Mouse (Mus musculus) cerebellum, adult 2 months (tissue): ENCODE data around the gene Rfx8. TPM values are rescaled to one million over a fixed set of nuclear protein-coding genes. Genes with fewer than 3 reads are reported as not detected.
A peak's percentile ranks its signal among the peaks of the same experiment; 100 is the strongest.

ENCODE experiments used
- DNase-seq, 2 experiments: peaks; one replicate each; pipeline ENCODE4 v3.0.0; 2021
- H3K27ac ChIP-seq: fragments of 200-500 bp; 2 replicates; pipeline ENCODE4 v1.5.1; 2012; ENCODE audit warnings: low read length, control low read depth, inconsistent platforms; ENCODE audit not compliant: insufficient read depth
- H3K27me3 ChIP-seq: fragments of 200-500 bp; 2 replicates; pipeline ENCODE4 v1.6.1; 2012; ENCODE audit warnings: inconsistent platforms, mild to moderate bottlenecking, low read length, moderate library complexity; ENCODE audit not compliant: control insufficient read depth, insufficient read depth
- H3K4me1 ChIP-seq: fragments of 200-500 bp; 2 replicates; pipeline ENCODE4 v1.6.1; 2011; ENCODE audit warnings: low read length; ENCODE audit not compliant: control insufficient read depth, insufficient read depth
- H3K4me3 ChIP-seq: fragments of 200-500 bp; replicated peaks from 2 replicates; pipeline ENCODE3; 2011; ENCODE audit warnings: mild to moderate bottlenecking, low read depth, low read length, control low read depth; ENCODE audit not compliant: insufficient read depth
- CTCF ChIP-seq: fragments of 200-500 bp; IDR thresholded peaks from 2 replicates; pipeline ENCODE4 v1.5.1; 2011; ENCODE audit warnings: low read depth, mild to moderate bottlenecking, control low read depth, low read length, moderate library complexity, borderline replicate concordance; ENCODE audit not compliant: insufficient read depth
- POLR2A ChIP-seq: fragments of 200-500 bp; IDR thresholded peaks from 2 replicates; pipeline ENCODE4 v1.6.1; 2011; ENCODE audit warnings: low read length, control low read depth, borderline replicate concordance; ENCODE audit not compliant: insufficient read depth
- WGBS: fragments of 180-500 bp; shearing (Covaris S2); methylation state at CpG from one replicate; pipeline ENCODE4 v1.1.7; 2018; 5-methylcytosine and 5-hydroxymethylcytosine counted together
- polyA plus RNA-seq: library from polyadenylated mRNA; depleted of rRNA; stranded (reverse); fragments of >200 nt; gene quantifications from 2 replicates; pipeline ENCODE4 v1.2.3, GENCODE M21; 2012; rRNA removed

Gene Rfx8
- 0.26 and 0.29 TPM in 2 replicates for polyA plus RNA-seq

DNA sequence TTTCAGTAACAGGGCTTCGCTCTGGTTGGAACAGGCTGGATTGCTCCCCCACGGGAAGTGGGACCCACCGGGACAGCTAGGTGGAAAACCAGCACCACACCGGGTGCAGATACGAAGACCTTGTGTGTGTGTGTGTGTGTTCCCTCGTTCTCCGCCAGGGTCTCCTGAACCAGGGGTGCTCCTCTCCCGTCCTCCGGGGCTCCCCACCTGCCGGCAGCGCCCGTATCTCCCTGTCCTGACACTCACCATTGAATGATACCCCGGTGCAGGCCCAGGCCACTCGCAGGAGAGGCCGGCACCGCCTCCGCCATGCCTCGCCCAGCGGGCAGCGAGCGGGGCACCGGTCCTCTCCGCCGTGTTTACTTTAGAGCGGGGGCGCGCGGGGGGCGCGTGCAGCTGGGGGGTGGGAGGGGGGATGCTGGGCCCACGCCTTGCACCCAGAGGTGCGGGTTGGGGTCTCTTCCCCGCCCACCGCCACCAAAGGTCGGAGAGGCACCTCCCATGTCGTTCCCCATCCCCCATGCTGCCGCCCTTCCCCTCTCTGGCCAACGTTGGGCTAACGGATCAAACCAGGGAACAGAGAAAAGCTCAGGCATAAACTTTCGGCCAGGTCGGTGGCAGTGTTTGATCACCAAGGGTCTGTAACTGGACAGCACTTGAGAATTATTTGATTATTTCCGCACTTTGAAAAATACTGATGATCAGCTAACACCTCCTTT is at the start of gene Rfx8:
Rfx8 (minus strand) TSS at position 366 of the 719 bp plus-strand sequence.
- peak; percentile 32 to 57 for DNase-seq
- WGBS = 5% methylated on average over 42 of the region's 42 CpGs
- H3K4me1 ChIP-seq = peaks cover 4% of the 10 kb centered on the region

DNA sequence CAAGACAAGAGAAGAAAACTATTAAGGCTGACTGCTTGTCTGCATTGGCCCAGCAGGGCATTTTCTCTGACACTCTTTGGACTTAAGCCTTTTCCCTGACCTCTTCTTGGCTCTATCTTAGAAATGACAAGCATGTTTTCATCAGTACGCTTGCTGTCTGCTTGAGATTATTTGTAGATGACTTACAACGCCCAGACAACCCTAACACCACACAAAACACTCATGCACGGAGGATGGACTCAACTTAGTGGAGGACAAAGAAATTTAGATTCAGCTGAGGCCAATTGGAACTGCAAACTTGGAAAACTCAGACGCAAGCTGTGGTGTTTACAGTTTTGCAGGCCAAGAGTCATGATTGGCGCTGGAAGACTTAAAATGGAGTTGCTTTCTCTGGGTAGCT is 49.6 kb upstream of the Rfx8 start:
- TF ChIP-seq CTCF = no peak
- TF ChIP-seq POLR2A = no peak
- Histone ChIP-seq H3K27me3 (no peaks in the 10 kb centered on the region), H3K4me3 (no peak overlapping the region), H3K27ac (no peak overlapping the region), H3K4me1 (peaks cover 11% of the 10 kb centered on the region; the same call in 1 of the 2 replicates)
- 72% methylated on average over 5 of the region's 5 CpGs for WGBS
- DNase-seq = peak in 1 of 2 experiments; percentile 17

More for the DNA sequence above, at the start of gene Rfx8:
- peak within 1 kb of the TSS; percentile 57 for H3K4me3 ChIP-seq
- H3K27ac ChIP-seq = 0 out of 2 replicates have a peak within 1 kb of the TSS, but pooled peaks have one; percentile 20
- TF ChIP-seq POLR2A = no peak
- peak; percentile 18; the same call in 1 of the 2 replicates for TF ChIP-seq CTCF
- H3K27me3 ChIP-seq = no peaks in the 10 kb centered on the region; the same call in 1 of the 2 replicates

DNA sequence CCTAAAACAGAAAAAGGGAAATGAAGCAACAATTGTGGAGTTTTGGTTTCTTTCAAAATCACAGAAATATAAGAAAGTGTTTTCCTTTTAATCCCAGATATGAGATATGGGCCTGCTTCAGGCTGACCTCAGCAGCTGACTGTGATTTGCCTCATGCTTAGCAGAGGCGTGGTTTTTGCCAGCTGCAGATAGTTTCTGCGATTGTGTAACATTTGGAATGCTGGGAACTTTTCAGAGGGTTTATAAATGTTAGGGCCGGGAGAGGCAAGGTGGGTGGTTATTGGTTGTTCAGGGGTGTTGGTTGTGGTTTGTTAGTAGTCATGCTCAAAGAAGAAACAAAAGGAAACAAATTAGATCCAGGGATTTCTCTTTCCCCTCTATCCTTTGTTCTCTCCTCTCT is 47.2 kb upstream of the Rfx8 start:
- 92% methylated on average over 3 of the region's 3 CpGs for WGBS
- Histone ChIP-seq H3K27me3 (no peaks in the 10 kb centered on the region), H3K4me1 (peaks cover 5% of the 10 kb centered on the region; the same call in 1 of the 2 replicates), H3K4me3 (no peak overlapping the region), H3K27ac (no peak overlapping the region)
- TF ChIP-seq POLR2A (no peak), CTCF (no peak)
- no peak for DNase-seq

DNA sequence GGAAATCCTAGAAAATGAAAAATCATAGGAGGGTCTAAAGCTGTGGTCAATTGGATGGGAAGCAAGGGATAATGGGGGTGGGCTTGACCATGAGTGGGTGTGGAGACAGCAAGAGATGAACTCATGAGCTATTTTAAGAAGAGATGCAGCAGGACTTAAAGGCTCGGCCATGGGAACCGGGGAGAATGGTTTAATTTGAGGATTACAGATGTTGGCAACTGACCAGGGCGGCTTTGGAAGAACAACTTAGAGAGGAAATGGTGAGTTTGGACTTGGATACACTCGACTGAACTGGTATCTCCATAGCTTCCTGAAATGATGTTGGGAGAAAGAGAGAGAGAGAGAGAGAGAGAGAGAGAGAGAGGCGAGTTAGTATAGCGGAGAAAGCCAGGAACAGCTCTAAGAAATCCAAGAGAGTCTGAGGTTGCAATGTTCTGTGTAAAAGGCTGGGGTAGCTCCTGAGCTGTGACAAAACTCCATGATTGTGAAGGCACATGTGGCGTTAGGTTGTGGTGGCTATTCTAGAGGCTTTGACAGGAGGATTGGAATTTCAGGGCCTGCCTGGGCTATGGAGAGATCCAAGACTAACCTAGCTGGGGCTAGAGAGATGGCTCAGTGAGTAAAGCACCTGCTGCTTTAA is 45.2 kb upstream of the Rfx8 start:
- no peak overlapping the region for H3K4me3 ChIP-seq
- 78% methylated on average over 7 of the region's 7 CpGs for WGBS
- no peaks in the 10 kb centered on the region for H3K27me3 ChIP-seq
- TF ChIP-seq CTCF = no peak
- TF ChIP-seq POLR2A = no peak
- H3K27ac ChIP-seq = no peak overlapping the region
- DNase-seq = no peak
- peaks cover 4% of the 10 kb centered on the region; the same call in 1 of the 2 replicates for H3K4me1 ChIP-seq

DNA sequence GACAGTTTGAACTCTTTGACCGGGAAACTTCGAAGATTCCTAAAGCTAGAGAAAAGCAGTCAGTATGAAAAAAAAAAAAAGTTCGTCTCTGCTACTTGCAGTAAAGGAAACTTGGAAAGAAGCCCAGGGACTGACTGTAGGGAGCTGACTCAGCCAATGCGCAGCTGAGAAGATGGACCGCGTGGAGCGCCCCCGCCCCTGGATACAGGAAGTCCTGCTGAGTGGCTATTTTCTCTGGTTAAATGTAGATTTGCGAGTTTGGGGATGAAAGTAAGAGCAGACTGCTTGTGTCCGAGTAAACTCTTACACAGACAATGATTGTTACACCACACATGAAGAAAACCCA is 41.2 kb upstream of the Rfx8 start:
- whole genome bisulfite sequencing = 12% methylated on average over 10 of the region's 10 CpGs
- no peak for TF ChIP-seq POLR2A
- Histone ChIP-seq H3K27ac (no peak overlapping the region), H3K4me1 (peaks cover 4% of the 10 kb centered on the region; the same call in 1 of the 2 replicates), H3K4me3 (no peak overlapping the region), H3K27me3 (no peaks in the 10 kb centered on the region)
- DNase-seq = peak; percentile 50 to 64

DNA sequence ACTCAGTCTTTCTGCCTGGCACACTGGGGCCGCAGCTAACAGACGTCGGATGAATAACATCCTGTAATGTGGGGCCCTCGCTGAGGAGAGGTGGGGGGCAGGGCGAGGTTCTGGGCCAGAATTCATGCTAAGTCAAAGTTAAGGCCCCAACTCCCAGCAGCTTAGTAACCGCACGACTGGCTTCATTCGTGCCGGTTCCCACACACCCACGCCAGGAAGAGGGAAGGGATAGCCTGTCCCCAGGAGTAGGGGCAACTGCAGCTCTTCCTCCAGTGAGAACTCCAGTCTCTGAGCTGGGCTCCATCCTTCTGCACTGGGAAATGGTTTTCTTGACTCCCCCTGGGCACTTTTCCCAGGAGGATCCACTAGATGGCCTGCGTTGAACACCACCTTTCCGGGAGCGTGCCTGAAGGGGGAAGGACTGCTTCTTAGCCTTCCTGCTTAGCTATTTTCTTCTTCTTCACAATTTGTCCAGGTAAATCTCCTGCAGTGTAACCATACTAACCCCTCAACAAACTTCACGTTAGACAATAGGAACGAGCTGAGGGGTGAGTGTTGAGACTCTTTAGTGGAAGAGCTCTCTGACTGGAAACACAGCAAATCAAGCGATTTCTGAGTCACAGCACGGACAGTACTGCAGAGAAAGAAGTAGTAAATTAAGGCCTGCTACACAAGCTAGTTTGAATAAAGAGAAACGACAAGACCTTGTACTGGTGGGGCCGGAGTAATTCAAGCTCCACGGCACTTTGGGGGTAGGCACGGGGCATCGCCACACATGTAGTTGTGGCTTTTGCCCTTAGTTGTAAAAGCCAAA is 40.6 kb upstream of the Rfx8 start:
- no peak for TF ChIP-seq POLR2A
- TF ChIP-seq CTCF = peak; percentile 85
- 9% methylated on average over 22 of the region's 22 CpGs for WGBS
- Histone ChIP-seq H3K4me3 (no peak overlapping the region), H3K4me1 (peaks cover 4% of the 10 kb centered on the region; the same call in 1 of the 2 replicates), H3K27me3 (no peaks in the 10 kb centered on the region), H3K27ac (no peak overlapping the region)
- peak; percentile 71 to 76 for DNase-seq

DNA sequence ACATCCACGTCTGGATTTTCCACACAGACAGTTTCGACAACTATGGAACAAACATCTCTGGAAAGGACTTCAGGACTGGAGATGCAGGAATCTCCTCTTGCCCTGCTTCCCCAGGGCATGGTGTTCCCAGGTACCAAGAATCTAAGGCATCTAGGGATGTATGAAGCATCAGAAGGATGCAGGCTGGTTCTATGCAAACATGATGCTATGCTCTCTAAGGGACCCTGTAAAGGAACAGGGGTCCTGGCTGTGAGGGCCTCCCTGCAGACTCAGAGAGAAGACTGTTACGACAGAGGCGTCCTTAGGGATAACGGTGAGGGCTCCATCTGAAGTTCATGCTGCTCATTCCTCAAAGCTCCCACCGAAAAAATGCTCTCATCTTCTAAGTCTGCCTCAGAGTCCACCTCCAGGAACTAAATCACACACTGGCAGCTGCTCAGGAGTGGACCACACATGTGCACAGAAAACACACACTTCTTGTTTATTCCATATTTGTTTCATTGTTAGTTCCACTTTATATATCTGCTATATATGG is 39.5 kb upstream of the Rfx8 start:
- H3K27me3 ChIP-seq = no peaks in the 10 kb centered on the region
- peaks cover 4% of the 10 kb centered on the region; the same call in 1 of the 2 replicates for H3K4me1 ChIP-seq
- no peak for DNase-seq
- no peak overlapping the region for H3K27ac ChIP-seq
- H3K4me3 ChIP-seq = no peak overlapping the region
- 83% methylated on average over 6 of the region's 6 CpGs for WGBS
- TF ChIP-seq CTCF (no peak), POLR2A (no peak)
